Mouse (Mus musculus) midbrain, embryonic 12.5 days (tissue): Measurements from ENCODE around the gene Islr. TPM values are rescaled to one million over a fixed set of nuclear protein-coding genes. Genes with fewer than 3 reads are reported as not detected.

Experiments used
- ATAC-seq: fragments of 200-750 bp; cut with Nextera tagmentation; 2 replicates; pipeline ENCODE4 v1.8.0; 2017; ENCODE audit warnings: low read depth, moderate TSS enrichment, moderate library complexity; ENCODE audit not compliant: low FRiP score
- H3K27ac ChIP-seq: fragments of 300-500 bp; sonication (generic); replicated peaks from 2 replicates; pipeline ENCODE4 v1.5.1; 2016; ENCODE audit warnings: mild to moderate bottlenecking
- H3K27me3 ChIP-seq: fragments of 300-500 bp; sonication (generic); 2 replicates; pipeline ENCODE4 v1.6.1; 2016; ENCODE audit warnings: mild to moderate bottlenecking
- H3K36me3 ChIP-seq: fragments of 300-500 bp; sonication (generic); 2 replicates; pipeline ENCODE4 v1.6.1; 2016
- H3K4me1 ChIP-seq: fragments of 300-500 bp; sonication (generic); 2 replicates; pipeline ENCODE4 v1.6.1; 2016
- H3K4me2 ChIP-seq: fragments of 300-500 bp; sonication (generic); replicated peaks from 2 replicates; pipeline ENCODE4 v1.6.1; 2016; ENCODE audit warnings: mild to moderate bottlenecking, moderate library complexity
- H3K4me3 ChIP-seq: fragments of 300-500 bp; sonication (generic); 2 replicates; pipeline ENCODE4 v1.5.1; 2016; ENCODE audit warnings: mild to moderate bottlenecking
- H3K9ac ChIP-seq: fragments of 300-500 bp; sonication (generic); replicated peaks from 2 replicates; pipeline ENCODE4 v1.6.1; 2016; ENCODE audit warnings: mild to moderate bottlenecking, moderate library complexity
- H3K9me3 ChIP-seq: fragments of 300-500 bp; sonication (generic); 2 replicates; pipeline ENCODE4 v1.6.1; 2016; ENCODE audit warnings: mild to moderate bottlenecking
- WGBS: fragments of 180-500 bp; shearing (Covaris S2); methylation state at CpG from one replicate; pipeline ENCODE4 v1.1.7; 2016; 5-methylcytosine and 5-hydroxymethylcytosine counted together
- polyA plus RNA-seq: library from polyadenylated mRNA; unstranded; fragments of >200 nt; fragmentation: Nextera tagmentation; extraction: Ambion mirVana; gene quantifications from 2 replicates; pipeline ENCODE4 v1.2.1, GENCODE M21; 2016

The Islr gene
- polyA plus RNA-seq, 1 experiment from 2014 or later: 42.6 TPM

- Histone ChIP-seq H3K4me3 (no peak overlapping the region), H3K4me2 (no peak overlapping the region), H3K9ac (no peak overlapping the region), H3K27ac (no peak overlapping the region), H3K36me3 (no peaks in the 10 kb centered on the region), H3K27me3 (no peaks in the 10 kb centered on the region), H3K9me3 (no peaks in the 10 kb centered on the region), H3K4me1 (peaks cover 16% of the 10 kb centered on the region)
- no peak for ATAC-seq
- 61% methylated on average over 4 of the region's 4 CpGs for WGBS
Measured at GRCm38 (mm10) chr9:58177165-58177564, 26.9 kb downstream of the Islr start.

- no peak for ATAC-seq
Measured at GRCm38 (mm10) chr9:58175745-58176487, 28.2 kb downstream of the Islr start.

GRCm38 (mm10) chr9:58174818-58175251 is 29.3 kb downstream of the Islr start:
- WGBS: 32% methylated on average over 5 of the region's 5 CpGs
- no peaks in the 10 kb centered on the region for H3K9me3 ChIP-seq
- no peaks in the 10 kb centered on the region for H3K27me3 ChIP-seq
- no peak overlapping the region for H3K9ac ChIP-seq
- ATAC-seq: no peak
- H3K4me1 ChIP-seq: peaks cover 16% of the 10 kb centered on the region
- no peak overlapping the region for H3K4me3 ChIP-seq
- H3K36me3 ChIP-seq: no peaks in the 10 kb centered on the region
- H3K4me2 ChIP-seq: no peak overlapping the region
- H3K27ac ChIP-seq: 0 out of 2 replicates have a peak overlapping the region, but pooled peaks have one; percentile 20

More at GRCm38 (mm10) chr9:58175745-58176487, 28.2 kb downstream of the Islr start:
- Histone ChIP-seq H3K9me3 (no peaks in the 10 kb centered on the region), H3K4me1 (peaks cover 16% of the 10 kb centered on the region), H3K27ac (no peak overlapping the region), H3K9ac (no peak overlapping the region), H3K36me3 (no peaks in the 10 kb centered on the region), H3K27me3 (no peaks in the 10 kb centered on the region), H3K4me2 (no peak overlapping the region), H3K4me3 (no peak overlapping the region)
- WGBS: 45% methylated on average over 5 of the region's 5 CpGs

- Histone ChIP-seq H3K27ac (no peak overlapping the region), H3K4me3 (no peak overlapping the region), H3K36me3 (no peaks in the 10 kb centered on the region), H3K9me3 (no peaks in the 10 kb centered on the region), H3K4me1 (peaks cover 25% of the 10 kb centered on the region), H3K9ac (no peak overlapping the region), H3K27me3 (no peaks in the 10 kb centered on the region), H3K4me2 (no peak overlapping the region)
- ATAC-seq: no peak
- WGBS: 81% methylated on average over 2 of the region's 2 CpGs
Measured at GRCm38 (mm10) chr9:58172863-58173262, 31.2 kb downstream of the Islr start.

GRCm38 (mm10) chr9:58169426-58169825 is 34.7 kb downstream of the Islr start:
- no peak overlapping the region for H3K9ac ChIP-seq
- H3K4me3 ChIP-seq: no peak overlapping the region
- 87% methylated on average over 6 of the region's 6 CpGs for WGBS
- no peak for ATAC-seq
- no peak overlapping the region for H3K4me2 ChIP-seq
- H3K4me1 ChIP-seq: peaks cover 8% of the 10 kb centered on the region
- no peaks in the 10 kb centered on the region for H3K36me3 ChIP-seq
- no peaks in the 10 kb centered on the region for H3K27me3 ChIP-seq
- no peak overlapping the region for H3K27ac ChIP-seq
- H3K9me3 ChIP-seq: no peaks in the 10 kb centered on the region

GRCm38 (mm10) chr9:58168880-58169279 is 35.2 kb downstream of the Islr start:
- no peak overlapping the region for H3K9ac ChIP-seq
- no peak for ATAC-seq
- no peak overlapping the region for H3K4me2 ChIP-seq
- H3K4me1 ChIP-seq: peaks cover 8% of the 10 kb centered on the region
- H3K27me3 ChIP-seq: no peaks in the 10 kb centered on the region
- no peaks in the 10 kb centered on the region for H3K9me3 ChIP-seq
- no peaks in the 10 kb centered on the region for H3K36me3 ChIP-seq
- 59% methylated on average over 3 of the region's 3 CpGs for WGBS
- H3K27ac ChIP-seq: no peak overlapping the region
- H3K4me3 ChIP-seq: no peak overlapping the region

GRCm38 (mm10) chr9:58165779-58166178 is 38.3 kb downstream of the Islr start:
- ATAC-seq: no peak
- H3K9ac ChIP-seq: no peak overlapping the region
- WGBS: 82% methylated on average over 1 of the region's 1 CpGs
- H3K36me3 ChIP-seq: no peaks in the 10 kb centered on the region
- no peaks in the 10 kb centered on the region for H3K9me3 ChIP-seq
- no peak overlapping the region for H3K4me3 ChIP-seq
- no peaks in the 10 kb centered on the region for H3K27me3 ChIP-seq
- H3K4me2 ChIP-seq: no peak overlapping the region
- H3K27ac ChIP-seq: no peak overlapping the region
- H3K4me1 ChIP-seq: peaks cover 8% of the 10 kb centered on the region

GRCm38 (mm10) chr9:58163146-58163545 is 41.0 kb downstream of the Islr start:
- H3K4me2 ChIP-seq: no peak overlapping the region
- peaks cover 7% of the 10 kb centered on the region; the same call in 1 of the 2 replicates for H3K27me3 ChIP-seq
- ATAC-seq: no peak
- 83% methylated on average over 5 of the region's 5 CpGs for WGBS
- no peak overlapping the region for H3K4me3 ChIP-seq
- peaks cover 7% of the 10 kb centered on the region for H3K4me1 ChIP-seq
- no peak overlapping the region for H3K9ac ChIP-seq
- H3K36me3 ChIP-seq: no peaks in the 10 kb centered on the region
- no peak overlapping the region for H3K27ac ChIP-seq
- H3K9me3 ChIP-seq: no peaks in the 10 kb centered on the region

GRCm38 (mm10) chr9:58162173-58162572 is 41.9 kb downstream of the Islr start:
- H3K36me3 ChIP-seq: no peaks in the 10 kb centered on the region
- no peak overlapping the region for H3K27ac ChIP-seq
- no peak overlapping the region for H3K9ac ChIP-seq
- peaks cover 11% of the 10 kb centered on the region; the same call in 1 of the 2 replicates for H3K27me3 ChIP-seq
- no peak for ATAC-seq
- 92% methylated on average over 3 of the region's 3 CpGs for WGBS
- H3K4me1 ChIP-seq: peaks cover 11% of the 10 kb centered on the region
- H3K9me3 ChIP-seq: no peaks in the 10 kb centered on the region
- H3K4me2 ChIP-seq: no peak overlapping the region
- no peak overlapping the region for H3K4me3 ChIP-seq

- Histone ChIP-seq H3K27me3 (peaks cover 16% of the 10 kb centered on the region; the same call in 1 of the 2 replicates), H3K27ac (no peak overlapping the region), H3K9me3 (no peaks in the 10 kb centered on the region), H3K4me1 (peaks cover 17% of the 10 kb centered on the region), H3K4me2 (no peak overlapping the region), H3K36me3 (no peaks in the 10 kb centered on the region), H3K9ac (no peak overlapping the region), H3K4me3 (no peak overlapping the region)
- 78% methylated on average over 5 of the region's 5 CpGs for WGBS
- no peak for ATAC-seq
Measured at GRCm38 (mm10) chr9:58160315-58160714, 43.8 kb downstream of the Islr start.

- H3K4me1 ChIP-seq: peaks cover 20% of the 10 kb centered on the region
- H3K27ac ChIP-seq: no peak overlapping the region
- ATAC-seq: no peak
- no peaks in the 10 kb centered on the region for H3K36me3 ChIP-seq
- no peak overlapping the region for H3K9ac ChIP-seq
- H3K4me3 ChIP-seq: no peak overlapping the region
- H3K9me3 ChIP-seq: no peaks in the 10 kb centered on the region
- H3K27me3 ChIP-seq: peaks cover 16% of the 10 kb centered on the region; the same call in 1 of the 2 replicates
- 85% methylated on average over 4 of the region's 4 CpGs for WGBS
- H3K4me2 ChIP-seq: no peak overlapping the region
Measured at GRCm38 (mm10) chr9:58159855-58160254, 44.3 kb downstream of the Islr start.

- WGBS: 36% methylated on average over 7 of the region's 7 CpGs
- no peak overlapping the region for H3K9ac ChIP-seq
Measured at GRCm38 (mm10) chr9:58158541-58159311, 45.4 kb downstream of the Islr start.

More at GRCm38 (mm10) chr9:58158541-58159311, 45.4 kb downstream of the Islr start:
- ATAC-seq: no peak
- H3K36me3 ChIP-seq: no peaks in the 10 kb centered on the region
- H3K4me3 ChIP-seq: no peak overlapping the region
- H3K4me1 ChIP-seq: peaks cover 20% of the 10 kb centered on the region
- H3K9me3 ChIP-seq: no peaks in the 10 kb centered on the region
- 0 out of 2 replicates have a peak overlapping the region, but pooled peaks have one; percentile 22 for H3K27ac ChIP-seq
- no peak overlapping the region for H3K4me2 ChIP-seq
- peaks cover 16% of the 10 kb centered on the region; the same call in 1 of the 2 replicates for H3K27me3 ChIP-seq
